Mouse (Mus musculus): ENCODE measurements around the gene Prdm1. TPM values are rescaled to one million over a fixed set of nuclear protein-coding genes. Genes with fewer than 3 reads are reported as not detected.

The Prdm1 gene
- polyA plus RNA-seq, 1 experiment from 2014 or later, result 2.7 TPM

- Histone ChIP-seq H3K27ac (no peak overlapping the region), H3K4me1 (peaks cover 17% of the 10 kb centered on the region; the same call in 1 of the 2 replicates), H3K36me3 (no peaks in the 10 kb centered on the region), H3K9me3 (replicated peaks) (no peaks in the 10 kb centered on the region), H3K27me3 (no peaks in the 10 kb centered on the region), H3K4me3 (replicated peaks) (no peak overlapping the region), H3K9ac (no peak overlapping the region), H3K4me2 (no peak overlapping the region)
- WGBS, result 70% methylated on average over 5 of the region's 5 CpGs
- ATAC-seq (replicated peaks; ENCODE audit: low FRiP score), result no peak
These were observed 37.3 kb downstream of the Prdm1 start for GRCm38 (mm10) chr10:44490899-44491422.

- no peak for ATAC-seq (replicated peaks; ENCODE audit: low FRiP score)
- Histone ChIP-seq H3K36me3 (no peaks in the 10 kb centered on the region), H3K4me1 (peaks cover 8% of the 10 kb centered on the region; the same call in 1 of the 2 replicates), H3K4me3 (replicated peaks) (no peak overlapping the region), H3K27ac (no peak overlapping the region), H3K9me3 (replicated peaks) (no peaks in the 10 kb centered on the region), H3K9ac (no peak overlapping the region), H3K27me3 (0 out of 2 replicates have a peak, but pooled peaks cover 17% of the 10 kb centered on the region), H3K4me2 (no peak overlapping the region)
- WGBS, result 67% methylated on average over 10 of the region's 11 CpGs
These were observed 41.2 kb downstream of the Prdm1 start for GRCm38 (mm10) chr10:44487132-44487531.

- ATAC-seq (replicated peaks; ENCODE audit: low FRiP score), result no peak
- Histone ChIP-seq H3K27ac (no peak overlapping the region), H3K27me3 (peaks cover 41% of the 10 kb centered on the region), H3K4me3 (replicated peaks) (no peak overlapping the region), H3K36me3 (no peaks in the 10 kb centered on the region), H3K4me2 (no peak overlapping the region), H3K4me1 (peaks cover 4% of the 10 kb centered on the region), H3K9ac (no peak overlapping the region), H3K9me3 (replicated peaks) (no peaks in the 10 kb centered on the region)
- 84% methylated on average over 5 of the region's 5 CpGs for WGBS
These were observed 44.2 kb downstream of the Prdm1 start for GRCm38 (mm10) chr10:44484077-44484476.

GRCm38 (mm10) chr10:44483116-44483515, 45.2 kb downstream of the Prdm1 start:
- whole genome bisulfite sequencing, result 63% methylated on average over 6 of the region's 6 CpGs
- Histone ChIP-seq H3K4me3 (replicated peaks) (no peak overlapping the region), H3K4me1 (peaks cover 7% of the 10 kb centered on the region)

GRCm38 (mm10) chr10:44481379-44481778, 46.9 kb downstream of the Prdm1 start:
- ATAC-seq (replicated peaks; ENCODE audit: low FRiP score), result no peak
- Histone ChIP-seq H3K4me3 (replicated peaks) (no peak overlapping the region), H3K4me2 (no peak overlapping the region), H3K4me1 (peaks cover 7% of the 10 kb centered on the region), H3K9ac (no peak overlapping the region), H3K36me3 (no peaks in the 10 kb centered on the region), H3K9me3 (replicated peaks) (no peaks in the 10 kb centered on the region), H3K27me3 (peaks cover 66% of the 10 kb centered on the region), H3K27ac (no peak overlapping the region)
- WGBS, result 88% methylated on average over 5 of the region's 5 CpGs

More at GRCm38 (mm10) chr10:44483116-44483515, 45.2 kb downstream of the Prdm1 start:
- no peak for ATAC-seq (replicated peaks; ENCODE audit: low FRiP score)
- H3K36me3 ChIP-seq, result no peaks in the 10 kb centered on the region
- H3K4me2 ChIP-seq, result no peak overlapping the region
- H3K27me3 ChIP-seq, result peaks cover 48% of the 10 kb centered on the region
- no peak overlapping the region for H3K9ac ChIP-seq
- no peaks in the 10 kb centered on the region for H3K9me3 ChIP-seq (replicated peaks)
- no peak overlapping the region for H3K27ac ChIP-seq

GRCm38 (mm10) chr10:44479286-44479685, 49.0 kb downstream of the Prdm1 start:
- WGBS, result 17% methylated on average over 6 of the region's 6 CpGs
- Histone ChIP-seq H3K4me1 (peaks cover 9% of the 10 kb centered on the region), H3K4me3 (replicated peaks) (no peak overlapping the region), H3K36me3 (no peaks in the 10 kb centered on the region), H3K27ac (no peak overlapping the region), H3K4me2 (no peak overlapping the region), H3K27me3 (peaks cover 67% of the 10 kb centered on the region), H3K9ac (no peak overlapping the region), H3K9me3 (replicated peaks) (no peaks in the 10 kb centered on the region)
- no peak for ATAC-seq (replicated peaks; ENCODE audit: low FRiP score)

- WGBS, result 50% methylated on average over 5 of the region's 5 CpGs
- Histone ChIP-seq H3K27ac (no peak overlapping the region), H3K27me3 (peaks cover 63% of the 10 kb centered on the region), H3K4me1 (peaks cover 11% of the 10 kb centered on the region), H3K36me3 (no peaks in the 10 kb centered on the region), H3K9ac (no peak overlapping the region), H3K4me2 (no peak overlapping the region), H3K4me3 (replicated peaks) (no peak overlapping the region), H3K9me3 (replicated peaks) (no peaks in the 10 kb centered on the region)
- ATAC-seq (replicated peaks; ENCODE audit: low FRiP score), result no peak
These were observed 50.2 kb downstream of the Prdm1 start for GRCm38 (mm10) chr10:44478091-44478490.

- no peak for ATAC-seq (replicated peaks; ENCODE audit: low FRiP score)
- peaks cover 59% of the 10 kb centered on the region for H3K27me3 ChIP-seq
- no peak overlapping the region for H3K4me2 ChIP-seq
- H3K4me1 ChIP-seq, result peaks cover 11% of the 10 kb centered on the region
- no peak overlapping the region for H3K4me3 ChIP-seq (replicated peaks)
- H3K9ac ChIP-seq, result no peak overlapping the region
- no peak overlapping the region for H3K27ac ChIP-seq
- no peaks in the 10 kb centered on the region for H3K36me3 ChIP-seq
- no peaks in the 10 kb centered on the region for H3K9me3 ChIP-seq (replicated peaks)
- 76% methylated on average over 8 of the region's 8 CpGs for WGBS
These were observed 51.1 kb downstream of the Prdm1 start for GRCm38 (mm10) chr10:44477240-44477639.

GRCm38 (mm10) chr10:44476523-44476922, 51.8 kb downstream of the Prdm1 start:
- H3K9ac ChIP-seq, result no peak overlapping the region
- H3K4me2 ChIP-seq, result no peak overlapping the region
- H3K36me3 ChIP-seq, result no peaks in the 10 kb centered on the region
- peaks cover 11% of the 10 kb centered on the region for H3K4me1 ChIP-seq
- H3K27ac ChIP-seq, result no peak overlapping the region
- 81% methylated on average over 13 of the region's 13 CpGs for WGBS
- no peaks in the 10 kb centered on the region for H3K9me3 ChIP-seq (replicated peaks)
- H3K27me3 ChIP-seq, result peaks cover 58% of the 10 kb centered on the region
- H3K4me3 ChIP-seq (replicated peaks), result no peak overlapping the region
- ATAC-seq (replicated peaks; ENCODE audit: low FRiP score), result no peak

- Histone ChIP-seq H3K36me3 (no peaks in the 10 kb centered on the region), H3K9ac (no peak overlapping the region), H3K27ac (no peak overlapping the region), H3K4me2 (no peak overlapping the region), H3K27me3 (peaks cover 56% of the 10 kb centered on the region), H3K4me1 (peaks cover 11% of the 10 kb centered on the region), H3K9me3 (replicated peaks) (no peaks in the 10 kb centered on the region), H3K4me3 (replicated peaks) (no peak overlapping the region)
- no peak for ATAC-seq (replicated peaks; ENCODE audit: low FRiP score)
- 87% methylated on average over 3 of the region's 3 CpGs for WGBS
These were observed 52.9 kb downstream of the Prdm1 start for GRCm38 (mm10) chr10:44475376-44475775.

GRCm38 (mm10) chr10:44474256-44474655, 54.0 kb downstream of the Prdm1 start:
- H3K4me1 ChIP-seq, result peaks cover 9% of the 10 kb centered on the region
- H3K27me3 ChIP-seq, result peaks cover 54% of the 10 kb centered on the region
- no peaks in the 10 kb centered on the region for H3K9me3 ChIP-seq (replicated peaks)
- no peak overlapping the region for H3K9ac ChIP-seq
- H3K27ac ChIP-seq, result no peak overlapping the region
- 7% methylated on average over 10 of the region's 10 CpGs for WGBS
- no peaks in the 10 kb centered on the region for H3K36me3 ChIP-seq
- H3K4me3 ChIP-seq (replicated peaks), result no peak overlapping the region
- ATAC-seq (replicated peaks; ENCODE audit: low FRiP score), result peak; percentile 95
- H3K4me2 ChIP-seq, result no peak overlapping the region

GRCm38 (mm10) chr10:44465618-44466017, 62.7 kb downstream of the Prdm1 start:
- no peak overlapping the region for H3K4me3 ChIP-seq (replicated peaks)
- peaks cover 68% of the 10 kb centered on the region for H3K27me3 ChIP-seq
- ATAC-seq (replicated peaks; ENCODE audit: low FRiP score), result no peak
- H3K27ac ChIP-seq, result no peak overlapping the region
- WGBS, result 16% methylated on average over 8 of the region's 8 CpGs
- H3K4me2 ChIP-seq, result no peak overlapping the region; the same call in 1 of the 2 replicates
- H3K36me3 ChIP-seq, result no peaks in the 10 kb centered on the region
- no peak overlapping the region for H3K9ac ChIP-seq
- H3K4me1 ChIP-seq, result peaks cover 5% of the 10 kb centered on the region; the same call in 1 of the 2 replicates
- no peaks in the 10 kb centered on the region for H3K9me3 ChIP-seq (replicated peaks)

GRCm38 (mm10) chr10:44464563-44464962, 63.7 kb downstream of the Prdm1 start:
- H3K4me1 ChIP-seq, result peaks cover 7% of the 10 kb centered on the region
- H3K4me2 ChIP-seq, result no peak overlapping the region
- no peaks in the 10 kb centered on the region for H3K36me3 ChIP-seq
- WGBS, result 84% methylated on average over 5 of the region's 5 CpGs
- no peak overlapping the region for H3K4me3 ChIP-seq (replicated peaks)
- peaks cover 70% of the 10 kb centered on the region for H3K27me3 ChIP-seq
- H3K27ac ChIP-seq, result no peak overlapping the region
- no peak for ATAC-seq (replicated peaks; ENCODE audit: low FRiP score)
- H3K9ac ChIP-seq, result no peak overlapping the region
- no peaks in the 10 kb centered on the region for H3K9me3 ChIP-seq (replicated peaks)
